Mouse (Mus musculus) CD4-positive, CD25-positive, alpha-beta regulatory T cell, adult 2 months (primary cell): ENCODE data around the gene Lrba.
A peak's percentile ranks its signal among the peaks of the same experiment; 100 is the strongest.

Experiments used
- DNase-seq: peaks from one replicate; pipeline ENCODE4 v3.0.0-alpha.2; 2012; ENCODE audit warnings: low read depth, low spot score

The Lrba gene

GRCm38 (mm10) chr3:86789752-86790151 lies 565.3 kb downstream of the Lrba start:
- no peak for DNase-seq

GRCm38 (mm10) chr3:86793264-86793663 lies 568.8 kb downstream of the Lrba start:
- no peak for DNase-seq

DNA sequence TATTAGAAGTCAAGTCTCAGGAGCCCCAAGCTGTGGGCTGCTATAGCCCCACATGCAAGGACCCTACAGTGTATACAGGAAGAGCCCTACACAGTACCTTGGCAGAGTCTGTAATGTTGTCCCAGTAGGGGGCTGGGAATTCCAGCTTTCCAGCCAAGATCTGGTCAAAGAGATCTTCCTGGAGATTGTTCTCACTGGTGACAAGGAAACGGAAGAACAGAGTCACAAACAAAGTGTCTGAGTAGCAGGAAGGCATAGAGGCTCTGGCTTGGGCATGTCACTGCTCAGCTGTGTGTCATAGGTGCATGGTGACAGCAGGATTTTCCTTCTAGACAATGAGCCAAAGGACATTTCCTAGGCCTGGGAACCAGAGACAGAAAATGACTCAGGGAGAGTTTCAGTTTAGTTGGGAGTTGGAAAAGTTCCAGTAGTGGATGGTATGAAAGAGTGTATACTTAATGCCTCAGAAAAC lies 569.3 kb downstream of the Lrba start:
- DNase-seq: no peak

GRCm38 (mm10) chr3:86796716-86797115 lies 572.2 kb downstream of the Lrba start:
- DNase-seq: peak; percentile 48

GRCm38 (mm10) chr3:86797871-86798460 lies 573.5 kb downstream of the Lrba start:
- DNase-seq: no peak

DNA sequence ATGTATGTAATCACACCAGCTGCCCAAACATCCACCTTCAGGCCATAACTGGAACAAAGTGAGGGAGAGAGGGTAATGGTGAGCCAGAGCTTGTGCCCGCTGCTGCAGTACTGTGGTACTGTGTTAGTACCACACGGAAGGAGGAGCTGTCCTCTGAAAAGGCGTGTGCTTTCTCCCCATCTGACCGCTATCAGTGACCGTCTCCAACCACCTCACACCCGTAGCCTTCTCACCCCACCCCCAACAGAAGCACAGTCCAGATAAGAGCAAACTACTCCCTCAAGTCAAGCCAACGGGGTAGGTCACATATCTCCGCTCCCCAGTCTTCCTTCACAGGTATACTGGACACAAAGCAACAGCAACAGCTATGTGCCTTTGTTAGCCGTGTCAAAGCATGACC lies 574.6 kb downstream of the Lrba start:
- DNase-seq: no peak

DNA sequence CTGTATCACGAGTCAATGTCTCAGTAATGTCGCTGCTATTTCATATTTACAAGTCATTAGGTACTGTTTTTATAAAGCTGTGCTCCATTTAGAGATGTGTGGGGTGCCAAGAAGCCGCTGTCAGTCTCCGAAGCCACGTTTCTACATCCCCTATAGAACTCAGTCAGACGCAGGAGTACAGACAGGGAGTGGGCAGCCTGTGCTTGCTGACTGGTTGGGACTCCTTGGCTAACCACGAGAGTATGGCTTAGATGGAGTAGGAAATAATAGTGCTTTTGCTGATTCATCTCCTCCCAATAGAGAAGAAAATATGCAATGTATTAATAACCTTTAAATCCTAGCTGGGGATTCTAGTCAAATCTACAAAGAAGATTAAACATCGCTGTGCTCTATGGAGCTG lies 576.4 kb downstream of the Lrba start:
- DNase-seq: no peak

GRCm38 (mm10) chr3:86802825-86803224 lies 578.3 kb downstream of the Lrba start:
- DNase-seq: no peak

GRCm38 (mm10) chr3:86804265-86804664 lies 579.8 kb downstream of the Lrba start:
- no peak for DNase-seq

- DNase-seq: no peak
Measured at GRCm38 (mm10) chr3:86806834-86807233, 582.4 kb downstream of the Lrba start.

- DNase-seq: peak; percentile 53
Measured at GRCm38 (mm10) chr3:86807750-86808467, 583.4 kb downstream of the Lrba start.

DNA sequence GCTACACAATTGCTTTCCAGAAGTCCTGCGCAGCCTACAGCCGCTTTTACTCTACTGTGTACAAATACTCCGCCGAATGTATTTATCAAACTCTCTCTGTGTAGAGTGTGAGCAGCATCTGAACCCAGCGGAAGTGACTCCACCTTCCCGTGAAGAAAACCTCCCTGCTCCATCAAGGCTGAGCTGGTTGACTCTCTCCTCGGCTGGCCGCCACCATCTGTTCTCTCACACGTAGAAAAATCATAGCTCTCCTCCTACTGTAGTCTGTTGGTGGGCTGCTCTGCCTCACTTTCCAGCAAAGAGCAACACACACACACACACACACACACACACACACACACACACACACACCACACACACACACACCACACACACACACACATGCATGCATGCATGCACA lies 584.7 kb downstream of the Lrba start:
- DNase-seq: no peak

DNA sequence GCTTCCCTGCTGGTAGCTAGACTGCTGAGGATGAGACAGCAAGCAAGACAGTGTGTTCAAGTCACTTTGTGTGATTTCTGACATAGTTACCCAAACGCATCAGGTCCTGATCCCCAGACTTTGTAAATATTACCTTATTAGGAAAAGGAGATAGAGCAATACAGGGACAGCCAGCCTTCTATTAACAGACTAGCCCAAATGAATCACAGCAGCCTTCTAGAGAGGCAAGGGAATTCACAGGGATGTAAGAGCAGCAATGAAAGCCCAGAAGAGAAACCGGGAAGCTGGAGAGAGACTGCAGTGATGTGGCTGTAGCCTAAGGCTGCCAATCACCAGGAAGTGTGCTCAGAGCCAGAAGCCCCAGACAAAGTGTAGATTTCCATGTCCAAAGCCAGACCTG lies 585.2 kb downstream of the Lrba start:
- DNase-seq: no peak

- DNase-seq: no peak
Measured at GRCm38 (mm10) chr3:86810908-86811307, 586.4 kb downstream of the Lrba start.

DNA sequence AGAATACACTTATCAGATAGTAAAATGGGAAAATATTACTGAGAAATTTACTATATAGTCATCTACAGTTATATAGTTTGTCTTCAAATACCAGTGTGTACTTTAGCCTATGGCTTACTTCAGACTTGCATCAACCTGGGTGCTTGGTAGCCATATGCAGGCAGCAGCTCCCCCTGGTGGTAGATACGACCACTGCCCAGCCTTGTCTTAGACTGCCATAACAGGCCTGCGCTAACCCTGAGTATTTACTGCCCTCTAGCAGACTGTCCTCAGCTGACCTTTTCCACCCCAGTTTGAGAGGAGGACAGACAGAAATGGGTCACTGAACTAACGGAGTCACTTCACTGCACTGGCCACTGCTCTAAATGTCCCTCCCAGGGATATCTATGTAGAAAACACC lies 588.2 kb downstream of the Lrba start:
- DNase-seq: peak; percentile 88

- no peak for DNase-seq
Measured at GRCm38 (mm10) chr3:86818001-86818585, 593.6 kb downstream of the Lrba start.

GRCm38 (mm10) chr3:86819372-86819771 lies 594.9 kb downstream of the Lrba start:
- DNase-seq: no peak

- DNase-seq: no peak
Measured at GRCm38 (mm10) chr3:86820344-86820743, 595.9 kb downstream of the Lrba start.

DNA sequence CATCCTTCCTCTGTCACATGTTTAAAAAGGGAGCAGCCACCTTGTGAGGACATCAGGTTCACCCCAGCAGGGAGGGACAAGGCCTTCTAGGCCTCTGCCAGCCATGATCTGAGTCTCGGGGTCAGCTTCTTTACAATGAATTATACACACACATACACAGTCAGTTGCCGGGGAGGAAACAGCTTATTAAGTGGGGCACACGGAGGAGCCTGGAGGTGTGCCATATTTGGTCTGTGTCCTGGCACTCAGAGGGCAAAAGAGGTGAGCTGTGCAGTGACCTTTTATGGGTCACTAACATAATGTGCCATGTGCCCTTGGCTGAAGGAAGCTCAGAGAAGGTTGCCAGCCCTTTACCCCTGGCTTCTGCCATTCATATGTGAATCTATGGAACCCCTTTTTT lies 596.9 kb downstream of the Lrba start:
- DNase-seq: no peak

DNA sequence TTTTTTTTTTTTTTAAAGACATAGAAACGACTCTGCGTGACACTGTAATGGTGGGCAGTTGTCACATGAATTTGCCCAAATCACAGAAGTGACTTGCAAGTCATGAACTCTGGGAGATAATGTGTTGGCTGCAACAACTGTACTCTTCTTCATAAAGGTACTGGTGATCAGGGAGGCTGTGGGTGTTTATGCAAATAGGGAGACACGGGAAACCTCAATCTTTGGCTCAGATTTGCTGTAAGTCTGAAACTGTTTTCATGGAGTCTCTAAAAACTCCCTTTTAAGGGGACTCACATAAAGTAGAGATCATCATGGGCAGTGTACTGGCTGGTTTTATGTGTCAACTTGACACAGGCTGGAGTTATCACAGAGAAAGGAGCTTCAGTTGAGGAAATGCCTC lies 603.0 kb downstream of the Lrba start:
- peak; percentile 19 for DNase-seq

- DNase-seq: no peak
Measured at GRCm38 (mm10) chr3:86832115-86832514, 607.6 kb downstream of the Lrba start.
